Mouse (Mus musculus) left cerebral cortex, adult 11 months (tissue): ENCODE results near the gene Mid1.
A peak's percentile ranks its signal among the peaks of the same experiment; 100 is the strongest.

Source experiments
- DNase-seq: peaks from one replicate; pipeline ENCODE4 v3.0.0; 2022; ENCODE audit warnings: low spot score

The Mid1 gene

GRCm38 (mm10) chrX:169883536-169884272 lies 198.7 kb downstream of the Mid1 start:
- no peak for DNase-seq

GRCm38 (mm10) chrX:169890541-169890940 lies 205.5 kb downstream of the Mid1 start:
- no peak for DNase-seq

GRCm38 (mm10) chrX:169892100-169892499 lies 207.1 kb downstream of the Mid1 start:
- no peak for DNase-seq

GRCm38 (mm10) chrX:169892631-169893030 lies 207.6 kb downstream of the Mid1 start:
- no peak for DNase-seq

GRCm38 (mm10) chrX:169899227-169899950 lies 214.4 kb downstream of the Mid1 start:
- no peak for DNase-seq

- DNase-seq = no peak
These were observed 217.9 kb downstream of the Mid1 start for GRCm38 (mm10) chrX:169902860-169903259.

- no peak for DNase-seq
These were observed 218.7 kb downstream of the Mid1 start for GRCm38 (mm10) chrX:169903656-169904055.

GRCm38 (mm10) chrX:169906054-169906508 lies 221.1 kb downstream of the Mid1 start:
- no peak for DNase-seq

- DNase-seq = no peak
These were observed 224.9 kb downstream of the Mid1 start for GRCm38 (mm10) chrX:169909898-169910297.

GRCm38 (mm10) chrX:169915738-169916137 lies 230.7 kb downstream of the Mid1 start:
- DNase-seq = no peak

GRCm38 (mm10) chrX:169922541-169922940 lies 237.5 kb downstream of the Mid1 start:
- DNase-seq = no peak

GRCm38 (mm10) chrX:169923417-169923816 lies 238.4 kb downstream of the Mid1 start:
- DNase-seq = no peak

- DNase-seq = no peak
These were observed 240.6 kb downstream of the Mid1 start for GRCm38 (mm10) chrX:169925600-169925999.

GRCm38 (mm10) chrX:169927110-169927817 lies 242.3 kb downstream of the Mid1 start:
- no peak for DNase-seq

GRCm38 (mm10) chrX:169930868-169931267 lies 245.9 kb downstream of the Mid1 start:
- DNase-seq = no peak

GRCm38 (mm10) chrX:169933228-169933627 lies 248.2 kb downstream of the Mid1 start:
- DNase-seq = no peak

- DNase-seq = no peak
These were observed 252.2 kb downstream of the Mid1 start for GRCm38 (mm10) chrX:169937119-169937719.

- no peak for DNase-seq
These were observed 255.5 kb downstream of the Mid1 start for GRCm38 (mm10) chrX:169940531-169940930.

- no peak for DNase-seq
These were observed 265.6 kb downstream of the Mid1 start for GRCm38 (mm10) chrX:169950596-169950995.

- no peak for DNase-seq
These were observed 284.3 kb downstream of the Mid1 start for GRCm38 (mm10) chrX:169969337-169969736.

GRCm38 (mm10) chrX:169969765-169970164 lies 284.8 kb downstream of the Mid1 start:
- DNase-seq = peak; percentile 14

- DNase-seq = peak; percentile 5
These were observed 285.5 kb downstream of the Mid1 start for GRCm38 (mm10) chrX:169970546-169970945.
